Mouse (Mus musculus) CD8-positive naive resting alpha-beta T cell, adult 2 months (primary cell): ENCODE measurements around the gene Sgk1.
"Not testable (repeated sequence)": the region's sequence is repeated elsewhere in the genome, so short reads cannot be mapped to it uniquely, and the experiment has no call there.

Experiments used
- DNase-seq, 2 experiments: peaks; one replicate each; pipeline ENCODE4 v3.0.0; 2022; ENCODE audit warnings: low read depth in 2 of 2, low spot score in 2 of 2

Sgk1 gene

DNA sequence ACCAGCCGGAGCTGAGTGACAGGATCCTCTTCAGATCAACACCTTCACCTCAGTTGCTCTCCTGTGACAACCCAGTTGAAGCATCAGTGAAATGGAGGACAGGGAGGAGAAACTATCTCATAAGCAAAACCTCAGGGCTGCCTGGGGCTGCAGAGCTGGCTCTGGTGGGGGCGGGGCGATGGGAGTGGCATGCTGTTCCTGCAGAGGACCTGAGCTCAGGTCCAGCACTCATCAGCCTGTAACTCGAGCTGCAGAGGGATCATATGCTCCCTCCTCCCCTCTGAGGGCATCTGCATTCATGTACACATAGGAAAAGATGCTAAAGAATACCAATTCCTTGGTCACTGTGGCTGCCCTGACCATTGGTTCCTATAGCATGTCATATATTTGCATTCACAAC is 15.5 kb upstream of the Sgk1 start:
- no peak for DNase-seq

DNA sequence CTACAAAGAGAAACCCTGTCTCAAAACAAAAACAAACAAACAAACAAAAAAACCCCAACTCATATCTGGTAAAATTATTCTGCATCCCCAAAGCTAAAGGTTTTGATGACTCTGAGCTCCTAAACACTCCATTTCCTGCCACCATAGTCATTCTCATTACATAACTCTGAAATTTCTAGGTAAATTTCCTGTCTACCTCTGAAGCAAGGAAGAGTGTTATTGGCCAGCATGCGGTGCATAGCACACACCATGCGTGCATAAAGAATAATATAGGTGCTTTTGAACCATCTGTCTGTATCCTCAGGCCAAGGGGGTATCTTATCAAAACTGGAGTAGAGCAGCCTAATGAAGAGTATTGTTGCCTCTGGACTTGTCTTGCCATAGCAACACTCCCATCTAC is 13.8 kb upstream of the Sgk1 start:
- DNase-seq, result no peak

DNA sequence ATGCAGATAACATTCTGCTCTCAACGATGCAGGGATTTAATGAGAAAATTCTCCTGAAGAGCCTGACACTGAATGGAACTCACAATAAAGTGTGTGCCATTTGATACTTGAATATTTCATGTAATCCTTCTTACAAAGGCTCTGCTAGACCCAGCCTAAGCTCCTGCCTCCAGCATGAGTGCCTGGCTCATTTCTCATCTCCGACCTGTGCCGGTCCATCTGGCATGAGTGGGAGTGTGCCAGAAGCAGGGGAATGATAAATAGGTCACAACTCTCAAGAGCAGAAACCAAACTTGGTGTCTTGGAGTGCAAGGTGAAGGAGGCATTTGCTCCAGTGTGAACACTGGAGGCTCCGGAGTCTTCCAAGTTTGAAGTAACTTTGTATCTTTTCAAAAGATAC is 13.4 kb upstream of the Sgk1 start:
- DNase-seq, result no peak

DNA sequence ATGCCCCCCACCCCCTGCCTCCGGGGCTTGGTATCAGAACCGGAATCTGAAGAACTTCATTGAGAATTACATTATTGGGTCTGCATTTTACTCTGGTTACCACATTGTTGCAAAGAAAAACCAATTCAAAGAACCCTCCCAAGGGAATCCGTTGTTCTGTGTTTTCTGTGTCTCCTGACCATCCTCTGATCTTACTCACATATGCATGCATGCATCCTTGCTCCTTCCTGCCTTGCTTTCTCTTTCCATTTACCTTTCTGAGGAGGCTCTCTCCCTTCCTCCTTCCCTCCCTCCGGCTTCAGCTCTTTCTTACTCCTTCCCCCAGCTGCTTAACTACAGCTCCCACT is 174 bp upstream of the Sgk1 start:
- DNase-seq, result no peak

DNA sequence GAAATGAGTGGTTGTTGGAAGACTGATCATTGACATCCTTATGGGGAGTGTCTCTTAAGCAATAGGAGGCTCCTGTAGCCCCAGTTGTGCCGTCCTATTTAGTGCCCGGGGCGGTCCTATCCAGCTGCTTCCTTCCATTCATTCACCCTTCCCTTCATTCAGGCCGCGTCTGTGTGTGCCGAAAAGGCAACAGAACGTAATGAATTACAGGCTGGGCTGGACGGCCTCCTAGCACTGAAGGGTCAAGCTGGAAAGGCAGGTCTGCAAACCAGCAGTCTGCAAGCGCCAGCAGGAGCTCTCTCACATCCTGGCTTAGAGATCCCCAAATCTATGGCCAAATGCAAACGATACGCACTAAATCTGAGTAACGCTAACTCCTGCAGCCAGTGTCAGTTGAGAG is 1.6 kb downstream of the Sgk1 start:
- no peak for DNase-seq

DNA sequence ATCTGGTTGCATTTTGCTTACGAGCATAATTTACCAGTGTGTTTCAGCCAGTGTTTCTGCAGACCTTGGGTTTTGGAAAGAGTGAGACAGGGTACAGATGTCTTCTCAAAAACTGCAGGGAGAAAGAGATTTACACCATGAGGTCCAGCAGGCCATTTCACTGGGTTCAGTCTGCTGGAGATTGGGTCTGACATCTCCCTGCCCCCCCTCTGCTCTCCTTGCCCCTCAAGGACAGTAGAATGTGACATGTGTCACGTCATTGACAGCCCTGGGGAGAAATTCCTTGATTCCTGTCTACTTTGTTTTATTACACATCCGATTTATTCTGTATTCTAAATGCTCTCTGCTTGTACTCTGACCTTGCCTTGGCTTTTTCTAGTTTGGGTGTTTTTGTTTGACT is 2.5 kb downstream of the Sgk1 start:
- DNase-seq, result no peak

DNA sequence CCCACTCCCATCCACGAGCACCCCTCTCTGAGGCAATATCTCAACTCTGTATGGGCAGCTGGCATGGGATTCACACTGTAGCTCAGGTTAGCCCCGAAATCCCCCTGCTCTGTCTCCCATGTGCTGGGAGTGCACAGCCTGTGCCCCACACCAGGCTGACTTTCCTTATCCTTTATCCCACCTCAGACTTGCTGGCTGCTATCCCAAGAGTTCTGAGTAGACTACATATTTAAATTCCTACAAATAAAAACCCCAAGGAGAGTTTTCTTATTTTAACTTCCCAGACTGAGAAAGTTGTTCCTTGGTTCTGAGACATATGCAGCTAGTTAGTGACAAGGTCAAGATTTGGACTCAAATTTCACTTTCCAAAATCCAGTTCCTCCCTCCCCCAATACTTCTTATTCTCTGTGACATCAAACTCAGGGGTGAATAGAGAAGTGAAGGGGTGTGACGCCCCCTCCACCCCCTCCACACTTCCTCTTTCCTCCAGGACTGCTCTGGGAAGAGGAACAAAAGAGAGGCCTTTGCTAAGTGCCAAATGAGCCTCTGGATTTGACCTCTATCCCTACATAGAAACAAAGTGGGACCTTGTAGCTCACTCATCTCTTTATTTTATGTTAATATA is 7.3 kb downstream of the Sgk1 start:
- no peak for DNase-seq

DNA sequence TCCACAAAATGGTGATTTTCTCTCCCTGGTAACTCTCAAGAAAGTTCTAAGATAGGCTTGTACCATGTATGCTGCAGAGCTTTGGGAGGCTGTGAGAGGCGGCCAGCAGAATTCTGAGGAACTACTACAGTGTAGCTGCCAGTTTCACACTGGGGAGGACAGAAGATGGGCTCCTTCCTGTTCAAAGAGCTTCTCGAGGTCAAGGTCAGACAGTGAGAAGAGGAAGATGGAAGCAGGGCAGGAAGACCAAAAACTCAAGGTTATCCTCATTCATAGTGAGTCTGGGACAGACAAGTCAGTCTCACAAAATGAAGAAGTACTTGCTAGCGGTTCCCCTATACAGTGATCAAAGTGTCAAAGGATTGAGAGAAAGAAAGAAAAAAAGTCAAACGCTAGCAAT is 8.3 kb downstream of the Sgk1 start:
- no peak for DNase-seq

DNA sequence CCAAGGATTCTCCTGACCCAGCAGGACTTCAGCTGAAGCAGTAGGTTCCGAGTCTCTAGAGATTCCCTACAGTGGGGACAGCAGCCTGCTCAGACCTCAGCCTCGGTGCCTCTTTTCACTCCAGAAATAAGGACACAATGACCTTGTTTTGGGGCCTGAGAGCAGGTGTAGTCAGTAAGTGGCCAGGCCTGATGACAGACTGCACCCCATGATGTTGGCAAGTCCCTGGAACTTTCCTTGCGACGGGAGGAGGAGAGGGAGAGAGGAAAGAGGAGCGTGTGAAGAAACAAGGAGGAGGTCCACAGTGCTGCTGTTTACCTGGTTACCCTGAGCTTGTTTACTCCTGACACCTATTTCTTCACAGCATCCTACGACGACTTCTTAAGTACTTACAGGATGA is 9.5 kb downstream of the Sgk1 start:
- no peak for DNase-seq

DNA sequence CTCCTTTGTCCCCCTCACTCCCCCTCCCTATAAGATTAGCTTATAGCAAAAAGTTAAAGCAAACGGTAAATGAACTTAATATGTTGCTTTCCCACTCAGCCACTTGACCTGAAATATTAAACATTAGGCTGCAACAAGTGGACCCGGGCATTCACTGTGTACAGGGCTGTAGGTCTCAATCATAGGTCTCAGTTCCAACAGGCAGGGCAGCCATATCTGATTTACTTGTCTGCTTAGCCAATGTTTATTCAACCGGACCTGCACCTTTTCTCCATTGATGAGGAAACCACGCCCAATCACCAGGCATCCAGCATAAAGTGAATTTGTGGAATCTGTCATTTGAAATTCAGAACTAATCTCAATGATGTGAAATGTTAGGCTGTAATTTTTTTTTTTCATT is 10.1 kb downstream of the Sgk1 start:
- DNase-seq, result no peak

DNA sequence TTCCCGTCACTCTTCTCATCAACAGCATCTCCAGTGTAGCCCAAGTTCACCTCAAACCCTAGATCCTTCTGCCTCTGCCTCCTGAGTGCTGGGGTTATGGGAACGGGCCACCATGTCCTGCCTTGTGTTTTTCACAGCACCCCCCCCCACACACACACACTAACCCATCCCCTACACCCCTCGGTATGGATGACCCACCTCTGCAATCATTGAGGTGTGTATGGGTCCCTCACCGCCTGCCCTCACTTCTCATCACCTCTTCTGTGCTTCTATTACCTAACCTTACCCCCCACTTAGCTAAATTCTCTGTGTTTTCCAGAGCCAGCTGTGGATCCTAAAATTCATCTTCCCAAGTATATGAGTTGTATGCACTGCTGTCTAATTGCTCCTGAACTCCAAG is 16.4 kb downstream of the Sgk1 start:
- no peak for DNase-seq

DNA sequence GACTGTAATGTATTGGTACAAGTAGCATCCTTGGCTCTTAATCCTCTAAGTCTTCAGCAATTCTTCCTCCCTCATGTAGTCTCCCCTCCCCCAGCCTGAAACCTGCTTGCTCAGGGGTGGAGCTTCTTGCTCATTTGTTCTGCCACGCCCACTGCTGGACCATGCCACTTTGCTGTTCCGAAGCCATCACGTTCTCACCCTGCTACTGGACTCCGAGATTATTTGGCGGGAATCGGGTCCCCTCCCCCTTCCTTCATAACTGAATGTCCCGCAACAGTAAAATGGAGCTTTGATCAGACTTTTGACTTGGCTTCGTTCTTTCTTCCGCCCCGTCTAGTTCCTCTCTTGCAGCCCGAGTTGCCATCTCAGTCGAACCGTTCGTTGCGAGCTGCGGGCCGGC is 16.9 kb downstream of the Sgk1 start:
- not testable (repeated sequence) for DNase-seq

DNA sequence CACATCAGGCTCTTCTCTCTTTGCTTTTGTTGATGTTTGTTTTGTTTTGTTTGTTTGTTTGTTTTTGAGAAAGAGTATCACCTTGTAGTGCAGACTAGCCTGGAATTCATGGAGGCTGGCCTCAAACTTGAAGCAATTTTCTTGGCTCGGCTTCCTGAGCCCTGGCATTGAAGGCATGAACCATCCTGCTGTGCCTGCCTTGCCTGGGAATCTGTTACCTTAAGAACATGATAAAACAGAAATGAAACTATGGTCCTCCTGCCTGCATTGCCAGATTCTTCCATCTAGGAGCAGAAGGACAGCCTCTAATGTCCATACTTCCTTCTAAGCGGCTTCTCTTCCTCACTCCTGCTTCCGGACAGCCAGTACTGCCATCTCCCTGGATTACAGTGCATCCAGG is 17.4 kb downstream of the Sgk1 start:
- no peak for DNase-seq

DNA sequence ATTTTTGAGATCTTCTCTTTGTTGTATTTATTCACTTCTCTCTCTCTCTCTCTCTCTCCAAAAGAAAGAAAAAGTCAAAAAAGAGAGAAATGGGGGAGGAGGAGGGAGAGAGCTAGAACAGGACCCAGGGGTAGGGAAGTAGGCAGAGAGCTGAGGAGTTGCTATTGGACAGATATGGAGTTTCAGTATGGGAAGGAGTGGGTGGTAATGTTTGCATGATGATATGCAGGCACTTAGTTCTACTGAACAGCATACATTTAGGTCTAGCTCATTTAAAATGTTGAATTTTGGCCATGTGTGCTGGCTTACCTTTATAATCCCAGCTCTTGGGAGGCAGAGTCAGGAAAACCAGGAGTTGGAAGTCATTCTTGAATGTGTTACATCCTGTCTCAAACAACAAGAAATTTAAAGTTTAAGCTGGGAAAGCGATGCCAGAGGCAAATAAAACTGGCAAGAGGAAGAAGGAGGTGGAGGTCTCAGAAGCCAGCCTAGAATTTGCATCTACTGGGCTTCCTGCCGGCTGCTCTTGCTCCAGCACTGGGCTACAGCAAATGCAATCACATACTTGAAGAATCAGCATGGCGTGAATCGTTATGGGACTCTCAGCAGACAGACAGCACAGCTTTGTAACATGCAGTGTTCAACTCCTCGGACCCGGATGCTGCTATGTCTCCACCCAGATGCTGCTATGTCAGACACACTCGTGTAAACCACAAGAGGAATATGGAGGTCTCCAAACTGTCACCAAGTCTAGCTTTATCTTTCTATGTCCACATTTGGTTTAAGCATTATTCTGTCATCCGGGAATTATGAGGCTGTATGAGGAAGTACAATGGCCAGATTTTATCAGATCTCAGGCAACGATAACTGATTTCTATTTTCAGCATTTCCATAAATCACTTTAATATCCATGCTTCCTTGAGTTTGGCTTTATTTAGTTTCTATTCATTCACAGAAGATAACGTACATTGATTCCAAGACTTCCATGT is 20.5 kb downstream of the Sgk1 start:
- no peak for DNase-seq

DNA sequence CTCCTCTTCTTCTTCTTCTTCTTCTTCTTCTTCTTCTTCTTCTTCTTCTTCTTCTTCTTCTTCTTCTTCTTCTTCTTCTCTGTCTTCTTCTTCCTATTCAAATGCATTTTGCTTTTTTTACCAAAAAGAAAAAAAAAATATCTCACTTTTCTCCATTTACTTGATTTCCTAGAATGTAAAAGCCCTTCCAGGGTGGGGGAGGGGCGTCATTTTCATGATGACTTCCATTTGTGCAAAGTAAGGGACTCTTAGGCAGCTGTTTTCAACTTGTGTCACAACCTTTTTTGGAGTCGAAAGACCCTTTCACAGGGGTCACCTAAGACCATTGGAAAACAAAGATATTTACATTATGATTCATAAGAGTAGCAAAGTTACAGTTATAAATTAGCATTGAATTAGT is 22.2 kb downstream of the Sgk1 start:
- DNase-seq, result no peak

DNA sequence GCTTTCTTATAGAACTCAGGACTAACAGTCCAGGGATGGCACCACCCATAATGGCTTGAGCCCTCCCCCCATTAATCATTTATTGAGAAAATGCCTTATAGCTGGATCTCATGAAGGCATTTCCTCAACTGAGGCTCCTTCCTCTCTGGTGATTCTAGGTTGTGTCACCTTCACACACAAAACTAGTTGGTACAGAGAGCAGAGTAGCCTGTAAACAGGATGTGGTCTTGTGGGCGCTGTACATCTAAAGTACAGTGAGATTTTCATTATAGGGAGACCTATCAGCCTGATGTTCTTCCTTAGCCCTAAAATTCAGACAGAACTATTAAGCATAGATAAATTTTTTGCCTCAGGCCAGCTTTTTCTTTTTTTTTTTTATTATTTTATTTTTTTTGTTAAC is 23.6 kb downstream of the Sgk1 start:
- DNase-seq, result peak; percentile 59 to 85

DNA sequence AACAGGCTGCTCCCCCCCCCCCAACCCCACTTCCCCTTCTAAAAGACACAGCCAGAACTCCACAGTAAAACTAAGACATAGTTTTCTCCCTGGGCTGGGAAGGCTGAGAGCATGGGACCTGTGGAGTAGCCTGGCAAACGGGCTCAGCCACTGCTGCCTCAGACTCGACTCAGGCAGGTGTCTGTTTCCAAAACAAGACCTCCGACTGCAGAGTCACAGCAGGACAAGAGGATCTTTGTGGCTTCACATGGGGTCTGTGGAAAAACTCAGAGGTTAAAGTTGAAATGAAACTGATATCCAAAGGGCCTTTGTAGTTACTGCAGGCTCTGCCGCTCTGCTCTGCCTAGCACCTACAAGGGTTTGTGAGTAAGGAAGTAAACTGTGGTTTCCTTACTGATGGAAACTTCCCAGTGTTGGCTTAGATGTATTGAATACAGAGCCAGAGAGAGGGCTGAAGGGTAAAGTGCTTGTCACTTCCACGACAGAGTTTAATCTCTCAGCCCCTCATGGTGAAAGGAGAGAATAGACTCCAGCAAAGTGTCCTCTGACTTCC is 25.0 kb downstream of the Sgk1 start:
- DNase-seq, result no peak

DNA sequence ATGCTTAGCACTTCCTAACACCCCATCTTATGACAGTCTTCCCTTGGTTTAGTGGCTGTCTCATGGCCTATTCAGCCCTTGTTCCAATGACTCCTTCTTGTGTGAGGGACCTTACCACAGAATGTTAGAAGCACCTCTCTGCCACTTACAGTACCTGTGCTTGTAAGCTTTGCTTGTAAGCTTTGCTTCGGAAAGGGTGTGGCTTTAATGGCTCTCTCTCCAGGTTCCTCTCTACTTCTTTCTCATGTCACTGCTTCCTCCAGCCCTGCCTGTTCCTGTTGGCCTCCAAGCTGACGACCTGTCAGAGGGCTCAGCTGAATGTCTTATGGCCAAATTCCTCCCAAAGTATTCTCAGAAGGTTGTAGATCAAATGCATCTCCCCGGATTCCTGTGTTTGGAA is 25.8 kb downstream of the Sgk1 start:
- no peak for DNase-seq

DNA sequence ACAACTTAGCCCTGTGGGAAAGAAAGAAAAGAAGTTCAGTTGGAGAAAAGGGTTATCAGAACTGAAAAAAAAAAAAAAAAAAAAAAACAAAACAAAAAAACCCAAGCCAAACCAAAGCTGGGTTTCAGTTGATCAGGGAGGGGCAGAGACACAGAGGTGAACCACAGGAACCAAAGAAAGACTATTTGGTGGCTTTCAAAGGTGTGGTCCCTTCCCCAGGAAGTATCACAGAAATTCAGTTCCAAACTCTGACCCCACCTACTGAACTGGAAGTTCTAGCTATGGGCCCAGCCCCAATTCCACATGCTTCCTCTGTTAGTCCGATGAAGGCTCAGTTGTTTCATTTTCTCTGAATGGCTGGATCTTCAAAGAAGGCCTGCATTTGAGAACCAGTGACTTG is 26.7 kb downstream of the Sgk1 start:
- peak; percentile 24 to 47 for DNase-seq

DNA sequence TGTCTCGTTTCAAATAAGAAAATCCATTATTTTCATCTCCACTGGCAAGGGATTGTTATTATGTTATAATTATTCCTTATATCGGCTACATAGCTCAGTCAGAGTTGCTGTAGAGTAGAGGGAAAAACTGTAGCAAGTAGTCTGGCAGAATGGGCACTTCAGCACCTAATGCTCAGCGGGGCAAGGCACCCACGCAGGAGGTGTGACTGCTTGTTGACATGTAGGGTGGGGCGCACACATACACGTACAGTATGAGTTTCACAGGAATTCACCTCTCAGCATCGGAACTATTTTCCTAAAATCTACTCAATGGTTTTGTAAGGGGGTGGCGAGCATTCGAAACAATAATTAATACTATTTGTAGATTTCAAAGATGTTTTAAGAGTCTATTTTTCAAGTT is 28.4 kb downstream of the Sgk1 start:
- DNase-seq, result no peak

DNA sequence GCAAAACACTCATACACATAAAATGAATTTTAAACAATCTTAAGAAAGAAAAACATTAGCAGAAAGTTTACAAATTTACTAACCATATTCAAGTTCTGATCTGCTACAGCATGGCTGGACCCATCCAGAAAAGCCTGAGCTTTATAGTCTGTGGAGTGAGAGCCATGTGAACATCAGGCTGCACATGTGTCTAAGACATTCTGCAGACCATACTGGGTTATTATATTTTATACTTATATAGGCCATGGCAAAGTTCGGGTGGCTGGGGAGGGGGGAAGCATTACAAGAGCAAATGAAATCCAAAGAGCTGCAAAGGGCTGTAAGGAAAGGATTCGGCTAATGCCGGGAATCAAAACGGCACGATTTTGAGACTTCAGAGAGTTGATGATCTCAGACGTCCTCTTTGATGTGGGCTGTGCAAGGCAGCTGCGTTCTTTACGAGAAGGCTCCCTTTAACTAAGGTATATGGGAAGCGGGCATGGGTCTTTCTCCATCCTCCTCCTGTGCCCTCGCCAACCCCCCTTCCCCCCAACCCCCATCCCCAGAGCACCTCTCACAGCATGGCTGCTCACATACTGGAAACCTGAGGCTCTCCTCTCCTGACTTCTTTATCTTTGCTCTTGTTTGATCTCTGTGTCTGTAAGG is 29.4 kb downstream of the Sgk1 start:
- peak; percentile 37 to 57 for DNase-seq

DNA sequence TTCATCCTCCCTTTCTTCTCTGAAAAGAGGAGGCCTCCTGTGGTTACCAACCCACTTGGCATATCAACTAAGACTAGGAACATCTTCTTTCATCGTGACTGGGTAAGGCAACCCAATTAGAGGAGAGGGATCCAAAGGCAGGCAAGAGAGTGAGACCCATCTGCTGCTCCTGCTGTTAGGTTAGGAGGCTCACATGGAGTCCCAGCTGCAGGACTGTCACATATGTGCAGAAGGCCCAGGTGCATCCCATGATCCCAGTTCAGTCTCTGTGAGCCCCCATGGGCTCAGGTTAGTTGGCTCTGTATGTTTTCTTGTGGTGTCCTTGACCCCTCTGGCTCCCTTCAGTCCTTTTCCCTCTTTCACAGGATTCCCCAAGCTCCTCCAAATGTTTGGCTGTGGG is 32.8 kb downstream of the Sgk1 start:
- DNase-seq, result no peak
